Mouse (Mus musculus): ENCODE data around the gene Rgl3. TPM values are rescaled to one million over a fixed set of nuclear protein-coding genes. Genes with fewer than 3 reads are reported as not detected.

Rgl3 gene
- polyA plus RNA-seq, 1 experiment: 8.0 TPM

- TF ChIP-seq POLR2A (IDR thresholded peaks at IDR 0.05; ENCODE audit: low read depth, low read length): no peak
- TF ChIP-seq CTCF (IDR thresholded peaks at IDR 0.05; ENCODE audit: extremely low read depth, insufficient read depth, insufficient read length, insufficient replicate concordance): no peak
- no peak overlapping the region for H3K27ac ChIP-seq (ENCODE audit: insufficient read depth, low read length)
- H3K27me3 ChIP-seq (ENCODE audit: control insufficient read depth, insufficient read depth, low read length): peaks cover 14% of the 10 kb centered on the region
Measured at GRCm38 (mm10) chr9:21960558-21961208, 28.6 kb downstream of the Rgl3 start.

GRCm38 (mm10) chr9:21960135-21960534 lies 29.1 kb downstream of the Rgl3 start:
- no peak for DNase-seq (ENCODE audit: low read depth in 1 of 2, low spot score in 2 of 2)
- TF ChIP-seq POLR2A (IDR thresholded peaks at IDR 0.05; ENCODE audit: low read depth, low read length) (no peak), CTCF (IDR thresholded peaks at IDR 0.05; ENCODE audit: extremely low read depth, insufficient read depth, insufficient read length, insufficient replicate concordance) (no peak)
- WGBS: 89% methylated on average over 9 of the region's 9 CpGs
- Histone ChIP-seq H3K27ac (ENCODE audit: insufficient read depth, low read length) (no peak overlapping the region), H3K4me3 (ENCODE audit: extremely low read depth, insufficient read depth, insufficient read length) (no peak overlapping the region), H3K4me1 (ENCODE audit: control insufficient read depth, insufficient read depth, insufficient read length) (peaks cover 15% of the 10 kb centered on the region), H3K27me3 (ENCODE audit: control insufficient read depth, insufficient read depth, low read length) (peaks cover 14% of the 10 kb centered on the region), H3K36me3 (ENCODE audit: control insufficient read depth, insufficient read depth, low read length) (peaks cover 2% of the 10 kb centered on the region; the same call in 1 of the 2 replicates)

More at GRCm38 (mm10) chr9:21960558-21961208, 28.6 kb downstream of the Rgl3 start:
- 78% methylated on average over 26 of the region's 26 CpGs for WGBS
- no peak for DNase-seq (ENCODE audit: low read depth in 1 of 2, low spot score in 2 of 2)
- peaks cover 15% of the 10 kb centered on the region for H3K4me1 ChIP-seq (ENCODE audit: control insufficient read depth, insufficient read depth, insufficient read length)
- peaks cover 2% of the 10 kb centered on the region; the same call in 1 of the 2 replicates for H3K36me3 ChIP-seq (ENCODE audit: control insufficient read depth, insufficient read depth, low read length)
- no peak overlapping the region for H3K4me3 ChIP-seq (ENCODE audit: extremely low read depth, insufficient read depth, insufficient read length)

- 98% methylated on average over 7 of the region's 7 CpGs for WGBS
Measured at GRCm38 (mm10) chr9:21959244-21959643, 30.0 kb downstream of the Rgl3 start.

GRCm38 (mm10) chr9:21958372-21958771 lies 30.9 kb downstream of the Rgl3 start:
- peaks cover 14% of the 10 kb centered on the region for H3K27me3 ChIP-seq (ENCODE audit: control insufficient read depth, insufficient read depth, low read length)
- WGBS: 91% methylated on average over 5 of the region's 5 CpGs
- peaks cover 2% of the 10 kb centered on the region; the same call in 1 of the 2 replicates for H3K36me3 ChIP-seq (ENCODE audit: control insufficient read depth, insufficient read depth, low read length)
- H3K4me3 ChIP-seq (ENCODE audit: extremely low read depth, insufficient read depth, insufficient read length): no peak overlapping the region
- no peak for DNase-seq (ENCODE audit: low read depth in 1 of 2, low spot score in 2 of 2)
- H3K27ac ChIP-seq (ENCODE audit: insufficient read depth, low read length): no peak overlapping the region
- peaks cover 15% of the 10 kb centered on the region for H3K4me1 ChIP-seq (ENCODE audit: control insufficient read depth, insufficient read depth, insufficient read length)
- TF ChIP-seq CTCF (IDR thresholded peaks at IDR 0.05; ENCODE audit: extremely low read depth, insufficient read depth, insufficient read length, insufficient replicate concordance): no peak
- no peak for TF ChIP-seq POLR2A (IDR thresholded peaks at IDR 0.05; ENCODE audit: low read depth, low read length)

More at GRCm38 (mm10) chr9:21959244-21959643, 30.0 kb downstream of the Rgl3 start:
- no peak overlapping the region for H3K4me3 ChIP-seq (ENCODE audit: extremely low read depth, insufficient read depth, insufficient read length)
- DNase-seq (ENCODE audit: low read depth in 1 of 2, low spot score in 2 of 2): no peak
- H3K4me1 ChIP-seq (ENCODE audit: control insufficient read depth, insufficient read depth, insufficient read length): peaks cover 15% of the 10 kb centered on the region
- H3K27ac ChIP-seq (ENCODE audit: insufficient read depth, low read length): no peak overlapping the region
- no peak for TF ChIP-seq CTCF (IDR thresholded peaks at IDR 0.05; ENCODE audit: extremely low read depth, insufficient read depth, insufficient read length, insufficient replicate concordance)
- TF ChIP-seq POLR2A (IDR thresholded peaks at IDR 0.05; ENCODE audit: low read depth, low read length): no peak
- H3K36me3 ChIP-seq (ENCODE audit: control insufficient read depth, insufficient read depth, low read length): peaks cover 2% of the 10 kb centered on the region; the same call in 1 of the 2 replicates
- peaks cover 14% of the 10 kb centered on the region for H3K27me3 ChIP-seq (ENCODE audit: control insufficient read depth, insufficient read depth, low read length)

- peaks cover 3% of the 10 kb centered on the region; the same call in 1 of the 2 replicates for H3K4me1 ChIP-seq (ENCODE audit: control insufficient read depth, insufficient read depth, insufficient read length)
- WGBS: under 1% methylated on average over 54 of the region's 54 CpGs
Measured at GRCm38 (mm10) chr9:21955570-21956281, 33.5 kb downstream of the Rgl3 start, which contains the start of gene Swsap1. Gene Swsap1 (plus strand): TSS chr9:21955755.

GRCm38 (mm10) chr9:21955225-21955569 lies 34.0 kb downstream of the Rgl3 start:
- 2% methylated on average over 18 of the region's 18 CpGs for WGBS
- TF ChIP-seq POLR2A (IDR thresholded peaks at IDR 0.05; ENCODE audit: low read depth, low read length) (no peak; the same call in 1 of the 2 replicates), CTCF (IDR thresholded peaks at IDR 0.05; ENCODE audit: extremely low read depth, insufficient read depth, insufficient read length, insufficient replicate concordance) (peak; percentile 18; the same call in 1 of the 2 replicates)
- Histone ChIP-seq H3K27ac (ENCODE audit: insufficient read depth, low read length) (peak overlapping the region; percentile 96), H3K27me3 (ENCODE audit: control insufficient read depth, insufficient read depth, low read length) (no peaks in the 10 kb centered on the region), H3K4me1 (ENCODE audit: control insufficient read depth, insufficient read depth, insufficient read length) (peaks cover 3% of the 10 kb centered on the region; the same call in 1 of the 2 replicates), H3K36me3 (ENCODE audit: control insufficient read depth, insufficient read depth, low read length) (peaks cover 2% of the 10 kb centered on the region; the same call in 1 of the 2 replicates), H3K4me3 (ENCODE audit: extremely low read depth, insufficient read depth, insufficient read length) (peak overlapping the region; percentile 97)
- no peak for DNase-seq (ENCODE audit: low read depth in 1 of 2, low spot score in 2 of 2)

More at GRCm38 (mm10) chr9:21955570-21956281, 33.5 kb downstream of the Rgl3 start, which contains the start of gene Swsap1:
- TF ChIP-seq POLR2A (IDR thresholded peaks at IDR 0.05; ENCODE audit: low read depth, low read length) (peak; percentile 44; the same call in 1 of the 2 replicates), CTCF (IDR thresholded peaks at IDR 0.05; ENCODE audit: extremely low read depth, insufficient read depth, insufficient read length, insufficient replicate concordance) (no peak)
- Histone ChIP-seq H3K27me3 (ENCODE audit: control insufficient read depth, insufficient read depth, low read length) (no peaks in the 10 kb centered on the region; the same call in 1 of the 2 replicates), H3K36me3 (ENCODE audit: control insufficient read depth, insufficient read depth, low read length) (peaks cover 2% of the 10 kb centered on the region; the same call in 1 of the 2 replicates), H3K27ac (ENCODE audit: insufficient read depth, low read length) (peak within 1 kb of the TSS; percentile 96), H3K4me3 (ENCODE audit: extremely low read depth, insufficient read depth, insufficient read length) (peak within 1 kb of the TSS; percentile 97)
- DNase-seq (ENCODE audit: low read depth in 1 of 2, low spot score in 2 of 2): peak; percentile 98 to 99

Data from spleen, adult 2 months (tissue).